Mouse (Mus musculus): ENCODE data around the gene Apeh.

DNA sequence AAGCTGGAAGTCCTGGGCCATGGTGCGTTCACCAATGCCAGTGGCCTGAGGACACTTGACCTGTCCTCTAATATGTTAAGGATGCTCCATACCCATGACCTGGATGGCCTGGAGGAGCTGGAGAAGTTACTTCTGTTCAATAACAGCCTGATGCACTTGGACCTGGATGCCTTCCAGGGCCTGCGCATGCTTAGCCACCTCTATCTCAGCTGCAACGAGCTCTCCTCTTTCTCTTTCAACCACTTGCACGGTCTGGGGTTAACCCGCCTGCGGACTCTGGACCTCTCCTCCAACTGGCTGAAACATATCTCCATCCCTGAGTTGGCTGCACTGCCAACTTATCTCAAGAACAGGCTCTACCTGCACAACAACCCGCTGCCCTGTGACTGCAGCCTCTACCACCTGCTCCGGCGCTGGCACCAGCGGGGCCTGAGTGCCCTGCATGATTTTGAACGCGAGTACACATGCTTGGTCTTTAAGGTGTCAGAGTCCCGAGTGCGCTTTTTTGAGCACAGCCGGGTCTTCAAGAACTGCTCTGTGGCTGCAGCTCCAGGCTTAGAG lies 40.7 kb downstream of the Apeh start:
- TF ChIP-seq CTCF (IDR thresholded peaks at IDR 0.05; ENCODE audit: control insufficient read depth, insufficient read depth, low read length) (no peak), POLR2A (IDR thresholded peaks at IDR 0.05; ENCODE audit: borderline replicate concordance, control insufficient read depth, low read depth, low read length) (no peak)
